Mouse (Mus musculus): ENCODE data around the gene Tspan32.
A peak's percentile ranks its signal among the peaks of the same experiment; 100 is the strongest.

The Tspan32 gene

GRCm38 (mm10) chr7:143055499-143056186 is 50.8 kb downstream of the Tspan32 start:
- no peak for DNase-seq

GRCm38 (mm10) chr7:143057023-143057422 is 52.2 kb downstream of the Tspan32 start:
- no peak for DNase-seq

- no peak for DNase-seq
Observed at GRCm38 (mm10) chr7:143057667-143058220, 52.9 kb downstream of the Tspan32 start.

GRCm38 (mm10) chr7:143058221-143058697 is 53.4 kb downstream of the Tspan32 start:
- no peak for DNase-seq

- no peak for DNase-seq
Observed at GRCm38 (mm10) chr7:143059202-143059870, 54.5 kb downstream of the Tspan32 start.

- DNase-seq = no peak
Observed at GRCm38 (mm10) chr7:143062704-143063103, 57.9 kb downstream of the Tspan32 start.

- DNase-seq = no peak
Observed at GRCm38 (mm10) chr7:143064226-143064625, 59.4 kb downstream of the Tspan32 start.

GRCm38 (mm10) chr7:143065692-143066091 is 60.8 kb downstream of the Tspan32 start:
- no peak for DNase-seq

GRCm38 (mm10) chr7:143067469-143067868 is 62.6 kb downstream of the Tspan32 start:
- DNase-seq = no peak

- DNase-seq = no peak
Observed at GRCm38 (mm10) chr7:143067897-143068296, 63.1 kb downstream of the Tspan32 start.

- peak; percentile 69 for DNase-seq
Observed at GRCm38 (mm10) chr7:143068316-143068881, 63.6 kb downstream of the Tspan32 start.

GRCm38 (mm10) chr7:143068882-143069591 is 64.2 kb downstream of the Tspan32 start, which contains the start of gene Tssc4:
Gene Tssc4 (plus strand): TSS chr7:143069249.
- peak; percentile 98 for DNase-seq

Measured in cerebellum, adult 11 months (tissue).